Mouse (Mus musculus): ENCODE data around the gene Shcbp1. TPM values are rescaled to one million over a fixed set of nuclear protein-coding genes. Genes with fewer than 3 reads are reported as not detected.
A peak's percentile ranks its signal among the peaks of the same experiment; 100 is the strongest.
"Not testable (repeated sequence)": the region's sequence is repeated elsewhere in the genome, so short reads cannot be mapped to it uniquely, and the experiment has no call there.

Shcbp1 gene
- not detected in 2 replicates for polyA plus RNA-seq (2012; ENCODE audit: insufficient read depth, insufficient read length, low replicate concordance, missing spikeins)

GRCm38 (mm10) chr8:4779254-4780055 is at the start of gene Shcbp1:
Shcbp1 (minus strand) TSS chr8:4779567.
- 4% methylated on average over 29 of the region's 29 CpGs for WGBS
- H3K27ac ChIP-seq (ENCODE audit: insufficient read depth, low read depth, low read length) = no peak within 1 kb of the TSS
- peaks cover 2% of the 10 kb centered on the region; the same call in 1 of the 2 replicates for H3K4me1 ChIP-seq (ENCODE audit: control insufficient read depth, insufficient read depth, low read length)
- TF ChIP-seq POLR2A (IDR thresholded peaks at IDR 0.05; ENCODE audit: insufficient read depth, low read depth, low read length) (no peak), CTCF (IDR thresholded peaks at IDR 0.05; ENCODE audit: insufficient read depth, low read depth, low read length) (no peak)
- H3K4me3 ChIP-seq (ENCODE audit: insufficient read depth, low read depth, low read length) = peak within 1 kb of the TSS; percentile 67

- 92% methylated on average over 4 of the region's 4 CpGs for WGBS
- Histone ChIP-seq H3K4me3 (ENCODE audit: insufficient read depth, low read depth, low read length) (no peak overlapping the region), H3K27ac (ENCODE audit: insufficient read depth, low read depth, low read length) (no peak overlapping the region), H3K4me1 (ENCODE audit: control insufficient read depth, insufficient read depth, low read length) (no peaks in the 10 kb centered on the region)
- TF ChIP-seq POLR2A (IDR thresholded peaks at IDR 0.05; ENCODE audit: insufficient read depth, low read depth, low read length) (no peak), CTCF (IDR thresholded peaks at IDR 0.05; ENCODE audit: insufficient read depth, low read depth, low read length) (no peak)
These were observed 29.5 kb upstream of the Shcbp1 start for GRCm38 (mm10) chr8:4808831-4809230.

DNA sequence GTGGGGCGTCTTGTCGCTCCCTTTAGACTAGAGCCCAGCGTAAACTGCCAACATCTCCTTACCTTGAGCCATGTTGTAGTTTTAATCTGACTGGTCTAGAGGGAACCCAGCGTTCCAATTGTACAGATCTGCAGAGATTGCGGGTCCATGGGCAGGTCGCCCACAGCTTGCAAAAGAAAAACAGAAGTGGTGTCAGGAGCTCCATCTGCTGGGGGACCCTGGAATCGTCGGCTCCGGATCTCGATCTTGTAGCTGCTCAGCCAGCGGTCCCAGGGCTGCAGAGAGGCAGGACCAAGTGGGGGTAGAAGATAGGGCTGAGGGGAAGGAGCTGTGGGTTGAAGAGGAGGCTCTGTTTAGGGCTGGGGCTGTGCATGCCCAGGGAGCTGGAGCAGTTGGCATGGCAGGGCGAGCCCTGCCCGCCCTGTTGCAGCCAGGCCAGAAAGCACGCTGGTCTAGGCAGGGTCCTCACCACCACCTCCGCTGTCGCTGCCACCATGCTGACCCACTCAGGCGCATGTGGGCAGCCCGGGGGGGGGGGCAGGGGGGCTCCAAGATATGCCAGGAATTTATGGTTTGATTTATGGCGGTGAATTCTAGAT is 21.3 kb upstream of the Shcbp1 start:
- Histone ChIP-seq H3K4me3 (ENCODE audit: insufficient read depth, low read depth, low read length) (no peak overlapping the region), H3K27ac (ENCODE audit: insufficient read depth, low read depth, low read length) (no peak overlapping the region), H3K4me1 (ENCODE audit: control insufficient read depth, insufficient read depth, low read length) (no peaks in the 10 kb centered on the region)
- 55% methylated on average over 19 of the region's 19 CpGs for whole genome bisulfite sequencing
- TF ChIP-seq POLR2A (IDR thresholded peaks at IDR 0.05; ENCODE audit: insufficient read depth, low read depth, low read length) (no peak), CTCF (IDR thresholded peaks at IDR 0.05; ENCODE audit: insufficient read depth, low read depth, low read length) (peak; percentile 30; the same call in 1 of the 2 replicates)

- TF ChIP-seq POLR2A (IDR thresholded peaks at IDR 0.05; ENCODE audit: insufficient read depth, low read depth, low read length) (no peak), CTCF (IDR thresholded peaks at IDR 0.05; ENCODE audit: insufficient read depth, low read depth, low read length) (no peak)
- Histone ChIP-seq H3K4me3 (ENCODE audit: insufficient read depth, low read depth, low read length) (no peak overlapping the region), H3K27ac (ENCODE audit: insufficient read depth, low read depth, low read length) (no peak overlapping the region), H3K4me1 (ENCODE audit: control insufficient read depth, insufficient read depth, low read length) (peaks cover 2% of the 10 kb centered on the region; the same call in 1 of the 2 replicates)
- 74% methylated on average over 6 of the region's 6 CpGs for WGBS
These were observed 1.1 kb downstream of the Shcbp1 start for GRCm38 (mm10) chr8:4778266-4778665.

DNA sequence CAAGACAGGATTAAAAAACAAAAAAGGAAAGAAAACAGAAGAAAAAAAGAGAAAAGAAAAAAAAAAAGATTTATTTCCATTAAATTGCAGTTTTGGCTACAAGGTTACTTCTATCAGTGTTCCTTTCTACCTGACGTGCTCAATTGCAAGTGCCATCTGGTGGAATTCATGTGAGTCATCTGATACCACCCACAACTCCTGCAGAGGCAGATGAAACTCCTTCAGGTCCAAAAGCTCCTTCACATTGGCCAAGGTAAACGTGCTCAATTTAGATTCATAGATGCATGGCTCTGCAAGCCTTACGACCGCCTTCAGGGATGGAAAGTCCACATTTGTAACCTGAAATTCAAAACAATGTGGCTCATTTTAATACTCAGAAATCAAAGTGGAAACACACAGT is 14.6 kb downstream of the Shcbp1 start:
- 62% methylated on average over 4 of the region's 4 CpGs for WGBS
- Histone ChIP-seq H3K4me1 (ENCODE audit: control insufficient read depth, insufficient read depth, low read length) (no peaks in the 10 kb centered on the region; the same call in 1 of the 2 replicates), H3K27ac (ENCODE audit: insufficient read depth, low read depth, low read length) (no peak overlapping the region), H3K4me3 (ENCODE audit: insufficient read depth, low read depth, low read length) (no peak overlapping the region)
- TF ChIP-seq POLR2A (IDR thresholded peaks at IDR 0.05; ENCODE audit: insufficient read depth, low read depth, low read length) = no peak
- TF ChIP-seq CTCF (IDR thresholded peaks at IDR 0.05; ENCODE audit: insufficient read depth, low read depth, low read length) = no peak

DNA sequence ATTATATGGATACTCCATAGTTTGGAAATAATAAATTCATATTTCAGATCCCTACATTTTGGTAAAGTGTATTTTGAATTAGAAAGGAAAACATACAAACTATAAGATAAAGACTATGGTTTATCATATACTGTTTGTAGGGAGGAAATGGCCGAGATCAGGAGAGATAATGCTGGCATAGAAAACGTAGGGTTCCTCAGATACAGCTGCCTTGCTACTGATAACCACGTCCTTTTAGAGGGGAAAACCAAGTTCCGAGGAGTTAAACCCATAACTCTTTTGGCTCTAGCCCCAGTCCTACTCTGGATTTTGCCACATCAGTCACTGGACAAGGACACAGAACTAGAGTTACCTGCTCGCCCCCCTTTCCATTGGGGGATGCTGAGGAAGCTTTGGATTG is 26.3 kb downstream of the Shcbp1 start:
- 95% methylated on average over 5 of the region's 5 CpGs for WGBS
- Histone ChIP-seq H3K27ac (ENCODE audit: insufficient read depth, low read depth, low read length) (no peak overlapping the region), H3K4me1 (ENCODE audit: control insufficient read depth, insufficient read depth, low read length) (no peaks in the 10 kb centered on the region), H3K4me3 (ENCODE audit: insufficient read depth, low read depth, low read length) (no peak overlapping the region)
- TF ChIP-seq CTCF (IDR thresholded peaks at IDR 0.05; ENCODE audit: insufficient read depth, low read depth, low read length) = no peak
- no peak for TF ChIP-seq POLR2A (IDR thresholded peaks at IDR 0.05; ENCODE audit: insufficient read depth, low read depth, low read length)

DNA sequence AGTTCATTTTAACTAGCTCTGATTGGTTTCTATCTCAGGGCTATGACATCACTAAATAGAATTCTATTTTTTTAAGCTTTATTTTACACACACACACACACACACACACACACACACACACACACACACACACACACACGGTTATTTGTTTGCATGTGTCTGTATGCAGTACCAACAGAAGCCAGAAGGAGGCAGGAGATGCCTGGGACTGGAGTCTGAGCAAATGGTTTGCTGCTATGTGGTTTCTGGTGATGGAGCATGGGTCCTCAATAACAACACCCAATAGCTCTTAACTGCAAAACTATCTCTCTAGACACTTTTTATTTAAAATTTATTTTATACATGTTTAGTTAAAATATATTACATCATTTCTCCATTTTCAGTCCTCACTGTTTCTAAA is 48.4 kb downstream of the Shcbp1 start:
- Histone ChIP-seq H3K4me1 (ENCODE audit: control insufficient read depth, insufficient read depth, low read length) (no peaks in the 10 kb centered on the region), H3K4me3 (ENCODE audit: insufficient read depth, low read depth, low read length) (no peak overlapping the region), H3K27ac (ENCODE audit: insufficient read depth, low read depth, low read length) (no peak overlapping the region)
- no peak for TF ChIP-seq POLR2A (IDR thresholded peaks at IDR 0.05; ENCODE audit: insufficient read depth, low read depth, low read length)
- 64% methylated on average over 1 of the region's 1 CpGs for whole genome bisulfite sequencing

GRCm38 (mm10) chr8:4715546-4715945 is 63.8 kb downstream of the Shcbp1 start:
- TF ChIP-seq POLR2A (IDR thresholded peaks at IDR 0.05; ENCODE audit: insufficient read depth, low read depth, low read length) (no peak), CTCF (IDR thresholded peaks at IDR 0.05; ENCODE audit: insufficient read depth, low read depth, low read length) (no peak)
- Histone ChIP-seq H3K4me3 (ENCODE audit: insufficient read depth, low read depth, low read length) (no peak overlapping the region), H3K27ac (ENCODE audit: insufficient read depth, low read depth, low read length) (no peak overlapping the region), H3K4me1 (ENCODE audit: control insufficient read depth, insufficient read depth, low read length) (no peaks in the 10 kb centered on the region)
- WGBS = 54% methylated on average over 2 of the region's 2 CpGs

DNA sequence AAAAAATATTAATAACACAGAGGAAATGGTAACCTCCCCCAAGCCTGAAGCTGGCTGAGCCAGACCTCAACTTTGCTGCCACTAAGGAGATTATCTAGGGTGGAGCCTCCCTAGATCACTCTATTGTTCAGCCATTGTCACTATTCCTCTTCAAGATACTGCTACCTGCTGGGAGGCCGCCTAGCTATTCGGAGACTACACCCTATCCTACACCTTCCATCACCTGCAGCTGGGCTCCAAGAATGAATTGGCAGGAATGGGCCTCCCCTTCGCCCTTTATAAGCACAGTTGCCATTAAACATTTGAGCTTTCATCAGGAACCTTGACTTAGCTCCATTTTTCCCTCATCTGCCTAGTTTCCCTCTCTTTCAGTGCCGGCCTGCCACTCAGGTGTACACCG is 71.0 kb downstream of the Shcbp1 start:
- not testable (repeated sequence) for H3K4me1 ChIP-seq (ENCODE audit: control insufficient read depth, insufficient read depth, low read length); H3K4me3 ChIP-seq (ENCODE audit: insufficient read depth, low read depth, low read length); H3K27ac ChIP-seq (ENCODE audit: insufficient read depth, low read depth, low read length)
- WGBS = 70% methylated on average over 5 of the region's 5 CpGs

GRCm38 (mm10) chr8:4707916-4708315 is 71.5 kb downstream of the Shcbp1 start:
- 76% methylated on average over 7 of the region's 7 CpGs for WGBS
- H3K4me3 ChIP-seq (ENCODE audit: insufficient read depth, low read depth, low read length); H3K4me1 ChIP-seq (ENCODE audit: control insufficient read depth, insufficient read depth, low read length); H3K27ac ChIP-seq (ENCODE audit: insufficient read depth, low read depth, low read length): not testable (repeated sequence)

Data from olfactory bulb, adult 2 months (tissue).